Mouse (Mus musculus) kidney, adult 2 months (tissue): ENCODE data around the gene Slc36a2.

Experiments
- CTCF ChIP-seq: fragments of 200-500 bp; conservative IDR thresholded peaks from 2 replicates; pipeline ENCODE4 v1.5.1; 2011; ENCODE audit warnings: low read depth, mild to moderate bottlenecking, control low read depth, low read length, moderate library complexity, mixed read lengths; ENCODE audit not compliant: insufficient read depth, insufficient read length
- POLR2A ChIP-seq: fragments of 200-500 bp; IDR thresholded peaks from one replicate; pipeline ENCODE4 v1.6.1; 2011; ENCODE audit warnings: low read depth, low read length, control low read depth

GRCm38 (mm10) chr11:55128411-55128810, 56.5 kb downstream of the Slc36a2 start:
- TF ChIP-seq CTCF (no peak), POLR2A (no peak)
